Comparison of ENCODE assay signal across 7 mouse cellular contexts in the genomic region with DNA sequence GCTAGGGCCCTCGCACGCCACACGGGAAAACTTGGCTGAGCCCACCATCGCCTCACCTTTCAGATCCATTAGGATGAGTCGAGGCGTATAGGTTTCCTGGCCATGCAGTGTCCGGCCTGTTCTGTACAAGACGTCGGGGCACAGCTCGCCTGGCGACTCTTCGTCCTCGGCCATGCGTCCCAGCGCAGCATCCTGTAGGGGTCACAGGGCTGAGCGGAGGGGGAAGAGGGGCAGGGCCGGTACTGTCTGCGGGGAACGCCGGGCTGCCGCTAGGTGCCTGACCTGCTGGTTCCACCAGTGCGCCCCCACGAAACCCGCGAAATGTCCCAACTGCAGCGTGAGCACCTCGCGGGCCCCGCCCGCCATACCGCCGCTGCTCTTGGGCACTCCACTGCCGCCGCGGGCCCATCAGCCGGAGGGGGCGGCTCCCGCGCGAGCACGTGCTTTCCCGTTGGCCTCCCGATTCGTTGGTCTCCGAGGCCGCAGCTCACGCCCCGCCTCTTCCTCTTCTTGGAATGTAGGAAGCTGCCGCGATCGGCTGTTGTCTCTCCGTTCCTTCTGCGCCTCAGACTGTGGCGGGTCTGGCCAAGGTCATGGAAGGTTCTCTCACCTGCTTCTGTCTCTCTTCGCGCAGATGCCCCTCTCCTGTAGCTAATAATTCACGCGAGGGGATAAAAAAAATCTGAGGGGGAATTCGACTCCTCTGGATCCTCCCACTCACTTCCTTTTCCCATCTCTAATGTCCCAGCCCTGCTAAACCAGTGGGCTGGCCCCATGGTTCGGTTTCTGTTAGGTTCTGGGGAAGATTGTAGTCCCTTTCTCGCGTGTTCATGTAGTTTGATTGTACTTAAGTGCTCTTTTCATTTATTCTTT. TPM values are rescaled to one million over a fixed set of nuclear protein-coding genes. Genes with fewer than 3 reads are reported as not detected.
DNase-seq lines count a peak whose midpoint lies in the region; ATAC-seq and TF ChIP-seq lines count a peak whose summit lies in the region.

A gene (minus strand): TSS at position 489 of the 873 bp plus-strand sequence.

- TF ChIP-seq POLR2A in kidney, adult 2 months (IDR thresholded peaks at IDR 0.05; ENCODE audit: low read depth, low read length), result peak; percentile 69
- TF ChIP-seq POLR2A in spleen, adult 2 months (IDR thresholded peaks at IDR 0.05; ENCODE audit: low read depth, low read length), result peak; percentile 93

- peak within 1 kb of the TSS; percentile 79 for H3K4me3 ChIP-seq in embryonic facial prominence, embryonic 12.5 days
- H3K4me3 ChIP-seq in kidney, adult 2 months (ENCODE audit: insufficient read depth, low read depth, low read length), result peak within 1 kb of the TSS; percentile 76
- H3K4me3 ChIP-seq in limb, embryonic 12.5 days (replicated peaks), result peak within 1 kb of the TSS; percentile 77
- H3K4me3 ChIP-seq in midbrain, embryonic 15.5 days, result peak within 1 kb of the TSS; percentile 58
- peak within 1 kb of the TSS; percentile 70 for H3K4me3 ChIP-seq in spleen, adult 2 months (ENCODE audit: extremely low read depth, insufficient read depth, insufficient read length)

- H3K36me3 ChIP-seq in embryonic facial prominence, embryonic 12.5 days, result peaks cover 40% of the 10 kb centered on the region
- H3K36me3 ChIP-seq in kidney, adult 2 months (ENCODE audit: control insufficient read depth, insufficient read depth, low read length), result peaks cover 2% of the 10 kb centered on the region; the same call in 1 of the 2 replicates
- H3K36me3 ChIP-seq in limb, embryonic 12.5 days, result peaks cover 40% of the 10 kb centered on the region
- peaks cover 29% of the 10 kb centered on the region for H3K36me3 ChIP-seq in midbrain, embryonic 15.5 days (replicated peaks)
- peaks cover 21% of the 10 kb centered on the region for H3K36me3 ChIP-seq in spleen, adult 2 months (ENCODE audit: control insufficient read depth, insufficient read depth, low read length)

- peak; percentile 95 for ATAC-seq in embryonic facial prominence, embryonic 12.5 days (ENCODE audit: insufficient number of reproducible peaks, insufficient read depth, low FRiP score, low TSS enrichment)
- peak; percentile 91 for ATAC-seq in limb, embryonic 12.5 days (ENCODE audit: insufficient number of reproducible peaks, insufficient read depth, low FRiP score, low TSS enrichment, low read depth)
- ATAC-seq in midbrain, embryonic 15.5 days (replicated peaks), result peak; percentile 98

- peak within 1 kb of the TSS; percentile 82 for H3K9ac ChIP-seq in embryonic facial prominence, embryonic 12.5 days
- H3K9ac ChIP-seq in limb, embryonic 12.5 days (replicated peaks), result peak within 1 kb of the TSS; percentile 76
- H3K9ac ChIP-seq in midbrain, embryonic 15.5 days, result peak within 1 kb of the TSS; percentile 66

- no peak for TF ChIP-seq CTCF in kidney, adult 2 months (conservative IDR thresholded peaks at IDR 0.05; ENCODE audit: insufficient read depth, insufficient read length, low read depth, low read length)
- no peak for TF ChIP-seq CTCF in spleen, adult 2 months (IDR thresholded peaks at IDR 0.05; ENCODE audit: extremely low read depth, insufficient read depth, insufficient read length, insufficient replicate concordance)

- H3K27ac ChIP-seq in embryonic facial prominence, embryonic 12.5 days, result peak within 1 kb of the TSS; percentile 81
- peak within 1 kb of the TSS; percentile 98 for H3K27ac ChIP-seq in kidney, adult 2 months (ENCODE audit: insufficient read depth, low read depth, low read length)
- peak within 1 kb of the TSS; percentile 71 for H3K27ac ChIP-seq in limb, embryonic 12.5 days
- peak within 1 kb of the TSS; percentile 90 for H3K27ac ChIP-seq in midbrain, embryonic 15.5 days
- peak within 1 kb of the TSS; percentile 86 for H3K27ac ChIP-seq in spleen, adult 2 months (ENCODE audit: insufficient read depth, low read length)

- peak; percentile 92 for DNase-seq in adrenal gland, postnatal 25 days
- DNase-seq in heart, adult 18-20 months, result peak; percentile 94 to 96
- peak; percentile 97 for DNase-seq in kidney, adult 2 months
- DNase-seq in spleen, adult 2 months (ENCODE audit: low read depth in 1 of 2, low spot score in 2 of 2), result peak; percentile 81 to 94

- WGBS in embryonic facial prominence, embryonic 12.5 days, result 1% methylated on average over 62 of the region's 62 CpGs
- under 1% methylated on average over 62 of the region's 62 CpGs for WGBS in kidney, adult 2 months
- WGBS in limb, embryonic 12.5 days, result under 1% methylated on average over 62 of the region's 62 CpGs
- under 1% methylated on average over 62 of the region's 62 CpGs for WGBS in midbrain, embryonic 15.5 days
- WGBS in spleen, adult 2 months, result under 1% methylated on average over 60 of the region's 62 CpGs

- H3K9me3 ChIP-seq in embryonic facial prominence, embryonic 12.5 days, result no peaks in the 10 kb centered on the region
- H3K9me3 ChIP-seq in limb, embryonic 12.5 days, result no peaks in the 10 kb centered on the region
- no peaks in the 10 kb centered on the region for H3K9me3 ChIP-seq in midbrain, embryonic 15.5 days

- peaks cover 9% of the 10 kb centered on the region for H3K4me1 ChIP-seq in embryonic facial prominence, embryonic 12.5 days
- peaks cover 3% of the 10 kb centered on the region; the same call in 1 of the 2 replicates for H3K4me1 ChIP-seq in kidney, adult 2 months (ENCODE audit: control insufficient read depth, insufficient read depth, low read length)
- peaks cover 6% of the 10 kb centered on the region for H3K4me1 ChIP-seq in limb, embryonic 12.5 days (replicated peaks)
- H3K4me1 ChIP-seq in midbrain, embryonic 15.5 days, result peaks cover 16% of the 10 kb centered on the region
- H3K4me1 ChIP-seq in spleen, adult 2 months (ENCODE audit: control insufficient read depth, insufficient read depth, insufficient read length), result no peaks in the 10 kb centered on the region; the same call in 1 of the 2 replicates

- no peaks in the 10 kb centered on the region for H3K27me3 ChIP-seq in embryonic facial prominence, embryonic 12.5 days
- no peaks in the 10 kb centered on the region for H3K27me3 ChIP-seq in kidney, adult 2 months (replicated peaks; ENCODE audit: control insufficient read depth, insufficient read depth, low read length)
- H3K27me3 ChIP-seq in limb, embryonic 12.5 days, result no peaks in the 10 kb centered on the region
- H3K27me3 ChIP-seq in midbrain, embryonic 15.5 days (replicated peaks), result no peaks in the 10 kb centered on the region
- no peaks in the 10 kb centered on the region for H3K27me3 ChIP-seq in spleen, adult 2 months (ENCODE audit: control insufficient read depth, insufficient read depth, low read length)

- H3K4me2 ChIP-seq in embryonic facial prominence, embryonic 12.5 days (replicated peaks), result peak within 1 kb of the TSS; percentile 76
- H3K4me2 ChIP-seq in limb, embryonic 12.5 days, result peak within 1 kb of the TSS; percentile 76
- peak within 1 kb of the TSS; percentile 54 for H3K4me2 ChIP-seq in midbrain, embryonic 15.5 days

RNA-seq across cellular contexts. Expression of the gene that starts here (rescaled TPM):
- 22.9 and 24.5 TPM in 2 replicates for total RNA-seq in adrenal gland, postnatal 25 days (2021)
- polyA plus RNA-seq in embryonic facial prominence, embryonic 12.5 days (2016; fragmentation: Nextera tagmentation; extraction: Ambion mirVana), result 48.4 TPM in 2 replicates
- total RNA-seq in heart, adult 18-20 months (2021), result 10 to 100 TPM; 12.9 to 13.4 TPM
- polyA plus RNA-seq in kidney, adult 2 months (2012; rRNA removed), result 35.9 and 41.1 TPM in 2 replicates
- 44.1 and 48.0 TPM in 2 replicates for polyA plus RNA-seq in limb, embryonic 12.5 days (2016; fragmentation: Nextera tagmentation; extraction: Ambion mirVana)
- polyA plus RNA-seq in midbrain, embryonic 15.5 days (2015; fragmentation: Nextera tagmentation; extraction: Ambion mirVana), result 49.5 and 52.2 TPM in 2 replicates
- polyA plus RNA-seq in spleen, adult 2 months (2012; rRNA removed), result 17.9 and 24.0 TPM in 2 replicates

Comparison
In these comparisons a context has a peak if more than half of its experiments do, and no peak if none do; other contexts are left out.
1. Peak in every context shown above with its lines: DNase-seq, ATAC-seq, H3K4me3 ChIP-seq and H3K27ac ChIP-seq.